Mouse (Mus musculus): ENCODE data around the gene Dtnb. TPM values are rescaled to one million over a fixed set of nuclear protein-coding genes. Genes with fewer than 3 reads are reported as not detected.

Dtnb gene
- polyA plus RNA-seq, 1 experiment from 2014 or later: 12.6 TPM

DNA sequence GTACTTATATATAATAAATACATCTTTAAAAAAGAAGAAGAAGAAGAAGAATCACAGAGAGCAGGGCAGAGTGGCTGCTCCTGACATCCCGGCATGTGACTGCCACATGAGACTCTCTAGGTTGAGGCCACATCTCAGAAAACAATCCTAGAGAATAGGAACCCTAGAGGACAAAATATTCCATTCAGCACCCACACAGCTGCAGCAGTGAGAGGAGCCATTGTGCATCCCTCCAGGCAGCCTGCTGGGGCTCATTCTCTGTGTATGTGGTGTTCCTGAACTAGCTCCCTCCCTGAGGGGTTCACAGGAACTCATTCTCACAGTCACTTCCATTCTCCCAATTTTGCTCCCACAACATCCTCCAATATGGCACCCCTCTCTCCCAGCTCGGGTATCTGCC lies 198.4 kb downstream of the Dtnb start:
- no peaks in the 10 kb centered on the region for H3K4me1 ChIP-seq (replicated peaks; ENCODE audit: control insufficient read depth, insufficient read depth)
- no peak for ATAC-seq (ENCODE audit: low FRiP score, low TSS enrichment)
- 82% methylated on average over 2 of the region's 2 CpGs for WGBS

DNA sequence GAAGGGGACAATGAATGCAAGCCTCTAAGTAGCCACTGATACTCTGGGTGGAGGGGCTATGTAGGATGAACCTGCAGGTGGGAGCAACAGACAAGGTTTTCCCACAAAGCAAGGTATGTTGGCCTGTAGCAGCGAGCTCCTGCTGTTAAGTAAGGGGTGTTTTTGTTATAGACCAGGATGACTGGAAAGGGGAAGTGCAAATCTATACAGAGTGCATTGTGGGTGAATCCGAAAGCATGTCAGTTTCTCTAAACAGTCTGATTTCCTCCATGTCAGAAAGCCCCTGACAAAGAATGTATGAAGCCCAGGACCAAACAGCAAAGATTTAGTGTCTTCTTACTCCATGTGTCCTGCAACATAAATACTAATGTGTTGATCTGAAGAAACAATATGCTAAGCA lies 198.9 kb downstream of the Dtnb start:
- Histone ChIP-seq H3K9ac (ENCODE audit: low read length) (no peak overlapping the region), H3K27ac (replicated peaks) (no peak overlapping the region), H3K27me3 (ENCODE audit: control insufficient read depth, insufficient read depth, low read length) (no peaks in the 10 kb centered on the region), H3K9me3 (ENCODE audit: control insufficient read depth, low read length) (no peaks in the 10 kb centered on the region), H3K4me3 (ENCODE audit: low read depth, low read length) (no peak overlapping the region), H3K4me2 (replicated peaks; ENCODE audit: low read depth) (no peak overlapping the region), H3K36me3 (ENCODE audit: control insufficient read depth, insufficient read depth, low read length) (no peaks in the 10 kb centered on the region), H3K4me1 (replicated peaks; ENCODE audit: control insufficient read depth, insufficient read depth) (no peaks in the 10 kb centered on the region)
- WGBS: 86% methylated on average over 2 of the region's 2 CpGs
- ATAC-seq (ENCODE audit: low FRiP score, low TSS enrichment) (no peak), DNase-seq (ENCODE audit: low spot score) (no peak)
- no peak for TF ChIP-seq EP300 (optimal IDR thresholded peaks at IDR 0.05)
- no peak for TF ChIP-seq CTCF (IDR thresholded peaks at IDR 0.05; ENCODE audit: low read depth)

More for the DNA sequence above, 198.4 kb downstream of the Dtnb start:
- H3K36me3 ChIP-seq (ENCODE audit: control insufficient read depth, insufficient read depth, low read length): no peaks in the 10 kb centered on the region
- no peaks in the 10 kb centered on the region for H3K27me3 ChIP-seq (ENCODE audit: control insufficient read depth, insufficient read depth, low read length)
- no peak overlapping the region for H3K9ac ChIP-seq (ENCODE audit: low read length)
- no peak overlapping the region for H3K27ac ChIP-seq (replicated peaks)
- H3K9me3 ChIP-seq (ENCODE audit: control insufficient read depth, low read length): no peaks in the 10 kb centered on the region
- DNase-seq (ENCODE audit: low spot score): no peak
- no peak for TF ChIP-seq CTCF (IDR thresholded peaks at IDR 0.05; ENCODE audit: low read depth)
- TF ChIP-seq EP300 (optimal IDR thresholded peaks at IDR 0.05): no peak
- H3K4me2 ChIP-seq (replicated peaks; ENCODE audit: low read depth): no peak overlapping the region
- H3K4me3 ChIP-seq (ENCODE audit: low read depth, low read length): no peak overlapping the region

DNA sequence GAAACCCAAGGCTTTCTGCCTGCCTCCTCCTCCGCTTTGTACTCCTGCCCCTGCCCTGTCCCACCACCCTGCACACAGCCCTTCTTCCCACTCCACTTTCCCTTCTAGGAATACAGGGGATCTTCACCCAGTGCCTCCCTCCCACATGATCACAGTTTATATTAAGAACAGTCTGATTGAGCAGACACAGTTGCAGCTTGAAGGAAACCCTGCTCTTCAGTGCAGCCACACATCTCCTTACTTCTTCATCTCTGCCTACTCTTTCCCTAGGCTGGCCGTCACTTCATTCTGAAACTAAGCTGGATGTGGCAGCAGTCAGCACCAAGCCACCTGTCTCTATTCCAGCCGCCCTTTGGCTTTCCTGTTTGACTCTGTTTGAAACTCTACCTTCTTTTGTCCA lies 201.5 kb downstream of the Dtnb start:
- Histone ChIP-seq H3K27ac (replicated peaks) (no peak overlapping the region), H3K4me3 (ENCODE audit: low read depth, low read length) (no peak overlapping the region), H3K9ac (ENCODE audit: low read length) (no peak overlapping the region), H3K9me3 (ENCODE audit: control insufficient read depth, low read length) (no peaks in the 10 kb centered on the region), H3K27me3 (ENCODE audit: control insufficient read depth, insufficient read depth, low read length) (no peaks in the 10 kb centered on the region), H3K4me1 (replicated peaks; ENCODE audit: control insufficient read depth, insufficient read depth) (no peaks in the 10 kb centered on the region), H3K36me3 (ENCODE audit: control insufficient read depth, insufficient read depth, low read length) (no peaks in the 10 kb centered on the region), H3K4me2 (replicated peaks; ENCODE audit: low read depth) (no peak overlapping the region)
- DNase-seq (ENCODE audit: low spot score) (no peak), ATAC-seq (ENCODE audit: low FRiP score, low TSS enrichment) (no peak)
- TF ChIP-seq CTCF (IDR thresholded peaks at IDR 0.05; ENCODE audit: low read depth) (no peak), EP300 (optimal IDR thresholded peaks at IDR 0.05) (no peak)
- 88% methylated on average over 3 of the region's 3 CpGs for WGBS

DNA sequence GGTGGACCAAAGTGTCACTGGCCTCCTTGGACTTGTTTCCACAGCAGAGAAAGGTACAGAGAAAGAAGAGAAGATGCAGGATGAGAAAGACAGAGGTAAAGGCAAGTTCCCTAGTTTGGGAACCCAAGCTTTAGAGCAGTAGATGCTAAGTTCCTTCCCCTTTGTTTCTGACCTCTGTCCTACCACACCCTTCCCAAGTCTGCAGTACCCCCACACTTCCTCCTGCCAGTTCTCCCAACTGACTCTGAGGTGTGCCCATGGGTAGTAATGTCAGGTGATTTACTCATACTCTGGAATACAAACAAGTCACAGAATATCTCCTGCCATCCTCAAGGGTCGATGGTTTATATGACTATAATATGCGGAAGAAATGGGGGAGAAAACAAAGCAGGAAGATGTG lies 203.8 kb downstream of the Dtnb start:
- Histone ChIP-seq H3K27me3 (ENCODE audit: control insufficient read depth, insufficient read depth, low read length) (no peaks in the 10 kb centered on the region), H3K36me3 (ENCODE audit: control insufficient read depth, insufficient read depth, low read length) (no peaks in the 10 kb centered on the region), H3K4me2 (replicated peaks; ENCODE audit: low read depth) (no peak overlapping the region), H3K4me1 (replicated peaks; ENCODE audit: control insufficient read depth, insufficient read depth) (peaks cover 9% of the 10 kb centered on the region), H3K27ac (replicated peaks) (no peak overlapping the region), H3K4me3 (ENCODE audit: low read depth, low read length) (no peak overlapping the region), H3K9me3 (ENCODE audit: control insufficient read depth, low read length) (no peaks in the 10 kb centered on the region), H3K9ac (ENCODE audit: low read length) (no peak overlapping the region)
- ATAC-seq (ENCODE audit: low FRiP score, low TSS enrichment) (no peak), DNase-seq (ENCODE audit: low spot score) (no peak)
- TF ChIP-seq CTCF (IDR thresholded peaks at IDR 0.05; ENCODE audit: low read depth) (no peak), EP300 (optimal IDR thresholded peaks at IDR 0.05) (no peak)
- 90% methylated on average over 2 of the region's 2 CpGs for WGBS

DNA sequence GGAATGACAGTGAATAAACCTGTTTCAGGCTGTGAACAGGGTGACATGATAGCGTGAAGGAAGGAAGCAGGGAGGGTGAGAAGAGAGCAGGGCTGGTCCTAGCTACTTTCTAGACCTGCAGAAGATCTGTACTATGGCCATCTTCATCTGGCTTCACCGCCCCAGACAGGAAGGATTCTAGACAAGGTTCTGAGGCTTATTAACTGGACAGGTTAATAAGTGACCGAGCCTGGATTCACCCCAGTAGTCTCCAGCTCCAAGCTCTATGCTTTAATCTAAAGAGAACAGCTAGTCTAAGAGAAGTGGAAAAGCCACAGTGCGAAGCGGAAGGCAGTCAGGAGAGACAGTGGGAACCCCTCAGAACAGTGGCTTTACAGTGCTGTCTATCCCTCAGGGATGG lies 205.5 kb downstream of the Dtnb start:
- Histone ChIP-seq H3K36me3 (ENCODE audit: control insufficient read depth, insufficient read depth, low read length) (no peaks in the 10 kb centered on the region), H3K4me3 (ENCODE audit: low read depth, low read length) (no peak overlapping the region), H3K4me1 (replicated peaks; ENCODE audit: control insufficient read depth, insufficient read depth) (peaks cover 13% of the 10 kb centered on the region), H3K9me3 (ENCODE audit: control insufficient read depth, low read length) (no peaks in the 10 kb centered on the region), H3K27me3 (ENCODE audit: control insufficient read depth, insufficient read depth, low read length) (no peaks in the 10 kb centered on the region), H3K4me2 (replicated peaks; ENCODE audit: low read depth) (no peak overlapping the region), H3K9ac (ENCODE audit: low read length) (no peak overlapping the region), H3K27ac (replicated peaks) (no peak overlapping the region)
- no peak for DNase-seq (ENCODE audit: low spot score)
- TF ChIP-seq CTCF (IDR thresholded peaks at IDR 0.05; ENCODE audit: low read depth) (no peak), EP300 (optimal IDR thresholded peaks at IDR 0.05) (no peak)
- no peak for ATAC-seq (ENCODE audit: low FRiP score, low TSS enrichment)
- 85% methylated on average over 5 of the region's 5 CpGs for WGBS

DNA sequence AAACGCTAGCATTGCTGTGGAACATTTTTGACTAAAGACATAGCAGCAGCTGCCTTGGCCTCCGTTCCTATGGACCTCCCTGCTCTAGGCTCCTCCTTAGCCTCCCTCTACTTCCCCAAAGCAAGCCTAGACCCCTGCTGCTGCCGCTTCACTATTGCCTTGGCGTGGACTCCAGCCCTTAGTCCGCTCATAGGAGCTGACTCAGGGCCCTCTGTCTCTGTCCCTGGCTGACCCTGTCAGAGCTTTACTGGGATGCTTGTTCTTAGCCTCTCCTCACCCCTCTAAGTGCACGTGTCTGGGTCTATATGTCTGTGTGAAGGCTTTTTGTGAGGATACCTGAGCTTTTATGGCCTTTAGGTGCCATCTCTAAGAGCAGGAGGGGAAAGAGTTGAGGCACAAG lies 206.1 kb downstream of the Dtnb start:
- Histone ChIP-seq H3K4me2 (replicated peaks; ENCODE audit: low read depth) (no peak overlapping the region), H3K36me3 (ENCODE audit: control insufficient read depth, insufficient read depth, low read length) (no peaks in the 10 kb centered on the region), H3K9me3 (ENCODE audit: control insufficient read depth, low read length) (no peaks in the 10 kb centered on the region), H3K27me3 (ENCODE audit: control insufficient read depth, insufficient read depth, low read length) (no peaks in the 10 kb centered on the region), H3K4me1 (replicated peaks; ENCODE audit: control insufficient read depth, insufficient read depth) (peaks cover 15% of the 10 kb centered on the region), H3K27ac (replicated peaks) (no peak overlapping the region), H3K9ac (ENCODE audit: low read length) (no peak overlapping the region), H3K4me3 (ENCODE audit: low read depth, low read length) (no peak overlapping the region)
- TF ChIP-seq CTCF (IDR thresholded peaks at IDR 0.05; ENCODE audit: low read depth): no peak
- WGBS: 81% methylated on average over 6 of the region's 6 CpGs
- no peak for DNase-seq (ENCODE audit: low spot score)
- ATAC-seq (ENCODE audit: low FRiP score, low TSS enrichment): no peak

Measured in stomach, postnatal 0 days (tissue).